14 mouse cellular contexts compared by ENCODE assay signal in the genomic region with DNA sequence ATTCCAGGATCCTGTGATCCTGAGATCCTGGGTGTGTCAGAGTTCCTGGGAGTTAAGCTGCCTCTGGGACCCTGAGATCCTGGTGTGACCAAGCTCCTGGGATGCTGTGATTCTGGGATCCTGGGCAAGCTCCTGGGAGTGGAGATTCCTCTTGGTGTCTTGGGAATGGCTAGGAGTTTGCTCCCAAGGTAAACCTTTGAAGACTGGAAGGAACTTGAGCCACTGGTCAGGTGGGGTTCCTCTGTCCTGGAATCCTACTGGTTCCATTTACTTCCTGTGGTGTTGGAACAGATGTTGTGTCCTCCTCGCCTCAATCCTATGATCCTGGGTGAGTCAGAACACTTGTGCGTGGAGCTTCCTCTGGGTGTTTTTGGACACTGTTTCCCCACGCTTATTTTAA.
"Had no signal": no experiment of that assay in that cellular context is flagged by ENCODE, and none has a peak within 500 bp of the region (broad histone marks: within the 10 kb centered on the region; RNA-seq: fewer than 3 reads in every experiment).

No protein-coding gene starts in this region.

- H3K4me3 ChIP-seq: midbrain, embryonic 10.5 days; midbrain, embryonic 12.5 days; myocyte; neural tube, embryonic 13.5 days; neural tube, embryonic 15.5 days had no signal

- DNase-seq: lung, adult 18-20 months; lung, embryonic 14.5 days; lung, postnatal 10 days; lung, postnatal 4 days; midbrain, embryonic 14.5 days; right cerebral cortex, postnatal 14 days; thymus, adult 18-20 months; thymus, postnatal 14 days; thymus, postnatal 36 days had no signal

- H3K9ac ChIP-seq: lung, embryonic 14.5 days; midbrain, embryonic 12.5 days; neural tube, embryonic 13.5 days; neural tube, embryonic 15.5 days had no signal

- H3K4me1 ChIP-seq: midbrain, embryonic 12.5 days; neural tube, embryonic 13.5 days; neural tube, embryonic 15.5 days had no signal

- H3K27me3 ChIP-seq: midbrain, embryonic 12.5 days; neural tube, embryonic 13.5 days; neural tube, embryonic 15.5 days had no signal

- H3K27ac ChIP-seq: midbrain, embryonic 10.5 days; midbrain, embryonic 12.5 days; neural tube, embryonic 13.5 days; neural tube, embryonic 15.5 days had no signal

- H3K9me3 ChIP-seq: midbrain, embryonic 10.5 days; midbrain, embryonic 12.5 days; neural tube, embryonic 13.5 days; neural tube, embryonic 15.5 days had no signal

- H3K36me3 ChIP-seq: midbrain, embryonic 10.5 days; midbrain, embryonic 12.5 days; neural tube, embryonic 13.5 days; neural tube, embryonic 15.5 days had no signal
